Mouse (Mus musculus): ENCODE data around the gene Ggta1. TPM values are rescaled to one million over a fixed set of nuclear protein-coding genes. Genes with fewer than 3 reads are reported as not detected.

The Ggta1 gene
- polyA plus RNA-seq, 2 experiments, result 6.3 to 7.6 TPM

DNA sequence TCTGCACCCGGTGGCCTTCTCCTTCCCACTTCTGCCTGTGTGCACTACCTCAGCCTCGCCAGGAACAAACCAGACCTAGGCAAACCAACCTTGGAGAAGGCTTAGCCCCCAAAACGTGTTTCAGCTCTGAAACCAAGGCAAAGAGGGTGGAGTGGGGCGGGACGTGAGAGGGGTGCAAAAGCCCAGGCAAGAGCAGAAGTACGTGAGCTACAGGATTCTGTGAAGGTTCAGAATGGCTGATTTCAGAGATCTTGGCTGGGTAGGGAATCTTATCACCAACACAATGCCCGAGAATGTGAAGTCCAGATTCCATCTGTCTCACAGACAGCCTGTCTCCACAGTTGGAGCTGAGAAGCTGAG, 41.4 kb upstream of the Ggta1 start:
- Histone ChIP-seq H3K9ac (replicated peaks) (peak overlapping the region; percentile 59; the same call in 1 of the 2 replicates), H3K4me3 (ENCODE audit: insufficient read depth in 1 of 2, low read depth in 2 of 2, low read length in 2 of 2) (no peak overlapping the region), H3K27ac (peak overlapping the region; percentile 79), H3K4me1 (replicated peaks; ENCODE audit: control insufficient read depth in 2 of 2, insufficient read depth in 2 of 2, low read length in 1 of 2) (peaks cover 68 to 94% of the 10 kb centered on the region in 2 experiments), H3K4me2 (ENCODE audit: low read depth) (peak overlapping the region; percentile 23), H3K27me3 (ENCODE audit: control insufficient read depth, insufficient read depth, low read length) (no peaks in the 10 kb centered on the region), H3K36me3 (replicated peaks; ENCODE audit: control insufficient read depth, insufficient read depth, low read depth) (no peaks in the 10 kb centered on the region), H3K9me3 (ENCODE audit: control insufficient read depth, low read length) (no peaks in the 10 kb centered on the region; the same call in 1 of the 2 replicates)
- peak in 1 of 3 experiments; percentile 51 for DNase-seq (ENCODE audit: low read depth in 3 of 3, low spot score in 3 of 3)
- TF ChIP-seq CTCF (IDR thresholded peaks at IDR 0.05; ENCODE audit: low read depth), result no peak
- peak; percentile 65 for TF ChIP-seq EP300 (IDR thresholded peaks at IDR 0.05; ENCODE audit: low read depth)
- WGBS (ENCODE audit: insufficient replicate concordance), result 14% methylated on average over 7 of the region's 7 CpGs
- ATAC-seq (ENCODE audit: insufficient read depth), result peak; percentile 10; the same call in 1 of the 2 replicates

DNA sequence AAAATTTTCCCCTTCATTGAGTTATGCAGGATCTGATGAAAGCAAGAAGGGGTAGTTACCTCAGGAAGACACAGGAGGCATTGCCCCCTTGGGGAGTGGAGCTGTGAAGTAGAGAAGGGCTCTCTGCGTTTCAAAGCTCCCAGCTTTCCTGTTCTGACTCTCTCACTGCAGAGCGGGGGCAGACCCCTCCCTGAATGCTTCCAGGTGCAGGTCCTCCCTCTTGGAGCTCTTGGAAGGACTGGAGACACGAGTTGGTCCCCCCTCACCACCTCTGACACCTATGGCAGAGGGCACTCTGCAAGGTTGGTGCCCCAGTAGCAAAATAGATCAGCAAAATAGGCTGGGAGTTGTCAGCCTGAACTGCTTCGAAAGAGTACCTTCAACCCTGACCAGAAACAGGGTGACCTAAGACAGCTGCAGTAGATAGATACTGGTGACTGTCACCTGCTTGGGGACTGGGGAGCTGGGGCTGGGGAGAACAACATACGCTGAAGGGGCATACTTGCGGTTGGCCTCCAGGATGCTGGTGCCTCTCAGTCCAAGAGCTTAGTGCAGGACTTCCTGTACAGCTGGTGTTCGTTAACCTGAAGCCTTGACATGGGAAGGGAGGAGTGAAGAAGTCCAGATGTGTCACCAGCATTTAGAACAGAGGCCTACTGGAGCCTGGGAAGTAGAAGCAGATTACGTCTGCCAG, 40.8 kb upstream of the Ggta1 start:
- Histone ChIP-seq H3K4me1 (replicated peaks; ENCODE audit: control insufficient read depth in 2 of 2, insufficient read depth in 2 of 2, low read length in 1 of 2) (peaks cover 73 to 94% of the 10 kb centered on the region in 2 experiments), H3K27me3 (ENCODE audit: control insufficient read depth, insufficient read depth, low read length) (no peaks in the 10 kb centered on the region), H3K4me3 (ENCODE audit: insufficient read depth in 1 of 2, low read depth in 2 of 2, low read length in 2 of 2) (no peak overlapping the region), H3K9me3 (ENCODE audit: control insufficient read depth, low read length) (no peaks in the 10 kb centered on the region; the same call in 1 of the 2 replicates), H3K36me3 (replicated peaks; ENCODE audit: control insufficient read depth, insufficient read depth, low read depth) (no peaks in the 10 kb centered on the region), H3K4me2 (ENCODE audit: low read depth) (peak overlapping the region; percentile 23), H3K27ac (peak overlapping the region; percentile 79), H3K9ac (replicated peaks) (peak overlapping the region; percentile 59)
- 12% methylated on average over 8 of the region's 8 CpGs for WGBS (ENCODE audit: insufficient replicate concordance)
- no peak for DNase-seq (ENCODE audit: low read depth in 3 of 3, low spot score in 3 of 3)
- TF ChIP-seq EP300 (IDR thresholded peaks at IDR 0.05; ENCODE audit: low read depth) (peak; percentile 68), CTCF (IDR thresholded peaks at IDR 0.05; ENCODE audit: low read depth) (no peak)
- peak; percentile 43 for ATAC-seq (ENCODE audit: insufficient read depth)

DNA sequence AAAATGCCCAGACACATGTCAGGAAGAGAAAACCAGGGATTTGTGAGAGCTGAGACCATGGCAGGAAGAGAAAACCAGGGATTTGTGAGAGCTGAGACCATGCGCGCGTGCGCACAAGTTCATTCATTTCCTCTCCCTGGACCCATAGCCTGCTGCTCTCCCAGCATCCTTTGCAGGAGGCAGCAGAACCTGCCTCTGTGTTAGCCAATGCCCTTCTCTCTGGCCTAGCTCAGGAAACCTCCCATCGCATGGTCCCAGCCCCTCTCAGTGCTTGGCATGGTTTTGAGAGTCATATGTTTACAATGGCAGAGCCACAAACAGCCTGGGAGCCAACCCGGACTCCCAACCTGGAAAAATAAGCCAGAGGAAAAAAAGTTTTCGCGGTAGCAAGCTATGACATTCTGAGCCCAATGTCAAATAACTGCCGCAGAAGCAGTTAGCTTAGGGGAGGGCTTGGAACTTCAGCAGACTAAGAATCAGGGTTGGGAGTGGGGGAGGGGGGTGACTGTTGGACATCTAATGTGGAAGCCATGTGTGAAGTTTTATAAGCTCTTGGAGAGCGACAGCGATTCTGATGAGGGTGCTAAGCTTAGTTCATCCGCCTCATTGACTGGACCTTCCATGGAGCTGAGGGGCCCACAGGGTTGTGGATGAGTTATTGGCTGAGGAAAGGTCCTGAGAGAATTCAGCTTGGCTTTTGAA, 40.1 kb upstream of the Ggta1 start:
- H3K9ac ChIP-seq (replicated peaks), result no peak overlapping the region; the same call in 1 of the 2 replicates
- peaks cover 75 to 90% of the 10 kb centered on the region in 2 experiments for H3K4me1 ChIP-seq (replicated peaks; ENCODE audit: control insufficient read depth in 2 of 2, insufficient read depth in 2 of 2, low read length in 1 of 2)
- no peaks in the 10 kb centered on the region; the same call in 1 of the 2 replicates for H3K9me3 ChIP-seq (ENCODE audit: control insufficient read depth, low read length)
- H3K27me3 ChIP-seq (ENCODE audit: control insufficient read depth, insufficient read depth, low read length), result no peaks in the 10 kb centered on the region
- H3K36me3 ChIP-seq (replicated peaks; ENCODE audit: control insufficient read depth, insufficient read depth, low read depth), result no peaks in the 10 kb centered on the region
- H3K27ac ChIP-seq, result peak overlapping the region; percentile 79
- WGBS (ENCODE audit: insufficient replicate concordance), result 54% methylated on average over 12 of the region's 12 CpGs
- no peak for DNase-seq (ENCODE audit: low read depth in 3 of 3, low spot score in 3 of 3)
- ATAC-seq (ENCODE audit: insufficient read depth), result no peak
- peak overlapping the region; percentile 42 for H3K4me2 ChIP-seq (ENCODE audit: low read depth)
- TF ChIP-seq EP300 (IDR thresholded peaks at IDR 0.05; ENCODE audit: low read depth) (no peak), CTCF (IDR thresholded peaks at IDR 0.05; ENCODE audit: low read depth) (no peak)
- no peak overlapping the region for H3K4me3 ChIP-seq (ENCODE audit: insufficient read depth in 1 of 2, low read depth in 2 of 2, low read length in 2 of 2)

DNA sequence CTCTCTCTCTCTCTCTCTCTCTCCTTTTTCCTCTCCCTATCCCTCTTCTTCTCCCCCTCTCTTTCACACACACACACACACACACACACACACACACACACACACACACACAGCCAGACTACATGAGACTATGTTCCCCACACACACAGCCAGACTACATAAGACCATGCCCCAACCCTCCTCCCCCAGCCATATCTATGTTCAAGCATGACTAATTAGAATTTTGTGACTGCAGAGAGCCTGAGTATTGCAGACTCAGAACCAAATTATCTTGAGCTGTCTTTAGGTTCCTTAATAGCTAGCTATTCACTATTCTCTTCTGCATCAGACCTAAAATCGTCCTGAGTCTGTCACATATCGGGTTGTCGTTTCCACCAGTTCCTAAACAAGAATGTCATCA, 39.5 kb upstream of the Ggta1 start:
- peak overlapping the region; percentile 42 for H3K4me2 ChIP-seq (ENCODE audit: low read depth)
- ATAC-seq (ENCODE audit: insufficient read depth), result peak; percentile 31; the same call in 1 of the 2 replicates

DNA sequence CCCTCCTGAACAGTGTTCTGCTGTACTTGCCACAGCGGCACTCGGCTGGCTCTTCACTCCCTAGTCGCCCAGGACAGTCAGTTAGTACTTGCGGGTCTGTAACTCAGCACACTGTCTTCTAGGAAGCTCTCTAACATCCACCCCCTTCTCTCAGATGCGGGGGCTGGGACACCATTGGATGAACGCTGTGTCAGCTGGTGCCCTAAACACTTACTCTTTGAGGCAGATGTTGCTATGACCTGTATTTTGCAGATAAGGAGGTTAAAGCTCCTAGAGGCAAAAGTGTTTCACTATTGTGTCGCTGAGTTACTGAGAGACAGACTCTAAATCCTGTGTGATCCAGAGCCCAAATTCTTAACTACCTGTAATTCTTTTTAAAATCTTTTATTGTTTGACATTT, 36.4 kb upstream of the Ggta1 start:
- WGBS (ENCODE audit: insufficient replicate concordance), result 20% methylated on average over 7 of the region's 7 CpGs
- no peaks in the 10 kb centered on the region for H3K36me3 ChIP-seq (replicated peaks; ENCODE audit: control insufficient read depth, insufficient read depth, low read depth)
- H3K9me3 ChIP-seq (ENCODE audit: control insufficient read depth, low read length), result no peaks in the 10 kb centered on the region; the same call in 1 of the 2 replicates
- H3K27ac ChIP-seq, result peak overlapping the region; percentile 67
- peak overlapping the region; percentile 11 for H3K4me2 ChIP-seq (ENCODE audit: low read depth)
- no peak for TF ChIP-seq CTCF (IDR thresholded peaks at IDR 0.05; ENCODE audit: low read depth)
- peak; percentile 60 for TF ChIP-seq EP300 (IDR thresholded peaks at IDR 0.05; ENCODE audit: low read depth)
- peak; percentile 65 to 80 (median 66) for DNase-seq (ENCODE audit: low read depth in 3 of 3, low spot score in 3 of 3)
- ATAC-seq (ENCODE audit: insufficient read depth), result peak; percentile 54
- no peaks in the 10 kb centered on the region for H3K27me3 ChIP-seq (ENCODE audit: control insufficient read depth, insufficient read depth, low read length)
- 0 out of 2 replicates have a peak overlapping the region, but pooled peaks have one; percentile 15 for H3K9ac ChIP-seq (replicated peaks)
- H3K4me3 ChIP-seq (ENCODE audit: insufficient read depth in 1 of 2, low read depth in 2 of 2, low read length in 2 of 2), result no peak overlapping the region
- H3K4me1 ChIP-seq (replicated peaks; ENCODE audit: control insufficient read depth in 2 of 2, insufficient read depth in 2 of 2, low read length in 1 of 2), result peaks cover 52 to 84% of the 10 kb centered on the region in 2 experiments

More for the DNA sequence above, 39.5 kb upstream of the Ggta1 start:
- H3K4me1 ChIP-seq (replicated peaks; ENCODE audit: control insufficient read depth in 2 of 2, insufficient read depth in 2 of 2, low read length in 1 of 2), result peaks cover 75 to 90% of the 10 kb centered on the region in 2 experiments
- no peak for DNase-seq (ENCODE audit: low read depth in 3 of 3, low spot score in 3 of 3)
- peak overlapping the region; percentile 79 for H3K27ac ChIP-seq
- no peaks in the 10 kb centered on the region for H3K27me3 ChIP-seq (ENCODE audit: control insufficient read depth, insufficient read depth, low read length)
- no peaks in the 10 kb centered on the region; the same call in 1 of the 2 replicates for H3K9me3 ChIP-seq (ENCODE audit: control insufficient read depth, low read length)
- WGBS (ENCODE audit: insufficient replicate concordance), result 50% methylated on average over 3 of the region's 3 CpGs
- H3K9ac ChIP-seq (replicated peaks), result no peak overlapping the region; the same call in 1 of the 2 replicates
- no peaks in the 10 kb centered on the region for H3K36me3 ChIP-seq (replicated peaks; ENCODE audit: control insufficient read depth, insufficient read depth, low read depth)
- TF ChIP-seq EP300 (IDR thresholded peaks at IDR 0.05; ENCODE audit: low read depth) (no peak), CTCF (IDR thresholded peaks at IDR 0.05; ENCODE audit: low read depth) (no peak)
- H3K4me3 ChIP-seq (ENCODE audit: insufficient read depth in 1 of 2, low read depth in 2 of 2, low read length in 2 of 2), result no peak overlapping the region
